Mouse (Mus musculus) mature B cell (primary cell): ENCODE results near the gene Prr36.
"Not testable (repeated sequence)": the region's sequence is repeated elsewhere in the genome, so short reads cannot be mapped to it uniquely, and the experiment has no call there.

ENCODE experiments used
- in situ Hi-C: fragments of 300-500 bp; cut with MboI; formaldehyde crosslinking; loops from 2 replicates; pipeline ENCODE4 v1.14.3; 2019

Gene Prr36

GRCm38 (mm10) chr8:4216791-4217621 is at the start of gene Prr36:
Gene Prr36 (minus strand): TSS chr8:4217459.
- in situ Hi-C loops, result no loop called here

GRCm38 (mm10) chr8:4265160-4265914 is 48.1 kb upstream of the Prr36 start:
- in situ Hi-C loops, result no loop called here

GRCm38 (mm10) chr8:4263105-4263791 is 46.0 kb upstream of the Prr36 start:
- in situ Hi-C loops, result no loop called here

GRCm38 (mm10) chr8:4259805-4260170 is 42.5 kb upstream of the Prr36 start:
- in situ Hi-C loops, result no loop called here

GRCm38 (mm10) chr8:4259125-4259804 is 42.0 kb upstream of the Prr36 start, which contains the start of gene Ctxn1:
Gene Ctxn1 (minus strand): TSS chr8:4259274.
- in situ Hi-C loops, result no loop called here

GRCm38 (mm10) chr8:4258678-4259077 is 41.4 kb upstream of the Prr36 start:
- in situ Hi-C loops, result no loop called here

- in situ Hi-C loops, result no loop called here
These were observed 41.0 kb upstream of the Prr36 start for GRCm38 (mm10) chr8:4258233-4258632.

DNA sequence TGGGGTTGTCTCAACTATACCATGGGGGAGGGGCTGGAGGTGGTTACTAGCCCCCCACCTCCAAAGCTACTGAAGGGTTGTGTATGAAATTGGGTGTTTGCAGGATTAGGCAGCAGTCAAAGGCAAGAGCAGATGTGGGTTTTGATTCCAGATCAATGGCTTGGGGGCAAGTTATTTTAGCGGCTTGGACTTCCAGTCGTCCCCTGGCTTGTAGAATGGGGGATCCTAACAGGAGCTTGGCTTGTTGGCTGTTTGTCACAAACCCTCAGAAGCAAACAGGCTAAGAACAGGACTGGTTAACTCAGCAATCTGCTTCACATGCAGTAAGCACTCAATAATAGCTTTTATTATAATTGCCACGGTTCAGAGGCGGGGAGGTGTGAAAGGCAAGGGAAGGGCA is 40.1 kb upstream of the Prr36 start:
- in situ Hi-C loops, result no loop called here

- in situ Hi-C loops, result no loop called here
These were observed 39.7 kb upstream of the Prr36 start for GRCm38 (mm10) chr8:4256911-4257310.

GRCm38 (mm10) chr8:4255471-4255870 is 38.2 kb upstream of the Prr36 start:
- in situ Hi-C loops, result not testable (repeated sequence)

DNA sequence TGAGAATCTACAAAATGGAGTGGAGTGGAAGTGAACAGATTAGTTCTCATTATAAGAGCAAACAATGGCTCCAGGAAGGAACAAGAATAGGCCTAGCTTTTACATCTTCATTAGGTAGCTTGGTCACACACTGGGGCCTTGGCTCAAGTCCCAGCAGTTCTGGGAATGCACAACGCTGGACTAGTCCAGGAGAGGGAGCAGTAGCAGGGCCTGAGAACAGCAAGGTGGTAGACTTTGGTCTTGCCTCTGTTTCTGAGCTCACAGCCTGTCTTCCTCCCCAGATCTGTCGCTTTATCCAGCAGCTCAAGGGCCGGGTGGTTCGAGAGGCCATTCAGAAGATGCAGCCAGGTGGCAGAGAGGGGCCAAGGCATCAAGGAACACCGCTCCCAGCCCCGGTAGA is 36.7 kb upstream of the Prr36 start:
- in situ Hi-C loops, result no loop called here

GRCm38 (mm10) chr8:4252934-4253841 is 35.9 kb upstream of the Prr36 start, which contains the start of gene Snapc2:
Gene Snapc2 (plus strand): TSS chr8:4253080.
- in situ Hi-C loops, result no loop called here

DNA sequence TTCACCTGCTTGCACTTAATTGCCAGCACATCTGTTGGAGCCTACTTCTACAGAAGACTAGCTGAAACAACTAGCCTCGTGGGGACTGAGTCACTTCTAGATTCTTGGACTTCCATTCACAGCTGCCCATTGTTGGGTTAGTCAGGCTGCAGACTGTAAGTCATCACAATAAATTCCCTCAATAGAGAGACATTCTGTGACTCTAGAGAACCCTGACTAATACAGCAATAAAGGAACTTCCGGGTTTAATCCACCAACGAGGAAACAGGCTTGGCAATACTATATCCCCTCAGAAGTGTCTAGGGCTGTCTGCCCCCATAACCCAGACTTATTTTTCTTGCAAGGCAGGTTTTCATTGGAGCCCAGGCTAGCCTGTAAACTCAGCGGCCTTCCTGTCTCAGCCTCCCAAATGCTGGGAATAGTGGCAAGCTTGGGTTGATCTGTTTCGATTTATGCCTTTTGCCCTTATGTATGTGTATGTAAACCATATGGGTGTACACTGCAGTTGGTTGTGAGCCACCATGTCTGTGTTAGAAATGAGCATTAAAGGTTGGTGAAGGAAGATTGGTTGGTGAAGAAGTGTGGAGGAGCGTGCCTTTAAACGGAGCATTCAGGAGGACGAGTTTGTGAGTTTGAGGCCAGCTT is 35.0 kb upstream of the Prr36 start:
- in situ Hi-C loops, result no loop called here

DNA sequence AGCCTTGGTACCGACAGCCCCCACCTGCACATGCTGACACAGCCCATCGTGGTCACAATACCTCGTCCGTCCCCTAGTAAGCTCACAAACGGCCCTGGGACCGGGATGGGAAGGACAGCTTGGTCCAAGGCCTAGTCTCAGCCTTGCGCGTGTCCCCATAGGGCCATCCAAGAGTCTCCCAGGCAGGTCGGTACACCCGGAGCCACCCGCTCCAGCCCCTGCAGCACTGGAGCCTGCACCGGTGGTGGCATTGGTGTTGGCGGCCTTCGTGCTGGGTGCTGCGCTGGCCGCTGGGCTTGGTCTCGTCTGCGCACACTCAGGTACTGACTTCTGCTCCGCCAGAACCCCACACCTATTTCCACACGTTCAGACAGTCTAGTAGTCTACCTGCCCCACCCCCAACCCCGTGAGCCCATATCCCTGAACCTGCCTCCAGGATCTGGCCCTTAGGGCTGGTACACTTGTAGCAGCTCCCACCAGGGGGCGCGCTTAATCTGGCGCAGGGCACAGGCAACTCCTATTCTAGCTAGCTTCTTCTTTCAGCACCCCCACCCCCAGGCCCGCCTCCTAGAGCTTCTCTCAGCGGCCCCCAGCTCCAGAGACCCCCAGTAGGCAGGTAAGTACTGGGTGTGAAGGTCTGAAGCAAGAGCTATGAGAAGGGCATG is 33.2 kb upstream of the Prr36 start:
- in situ Hi-C loops, result no loop called here

- in situ Hi-C loops, result no loop called here
These were observed 32.0 kb upstream of the Prr36 start for GRCm38 (mm10) chr8:4249213-4249612.

- in situ Hi-C loops, result no loop called here
These were observed 30.8 kb upstream of the Prr36 start, which contains the start of gene Tgfbr3l for GRCm38 (mm10) chr8:4247951-4248540. Gene Tgfbr3l (plus strand): TSS chr8:4248214.

- in situ Hi-C loops, result no loop called here
These were observed 30.0 kb upstream of the Prr36 start for GRCm38 (mm10) chr8:4247241-4247640.

DNA sequence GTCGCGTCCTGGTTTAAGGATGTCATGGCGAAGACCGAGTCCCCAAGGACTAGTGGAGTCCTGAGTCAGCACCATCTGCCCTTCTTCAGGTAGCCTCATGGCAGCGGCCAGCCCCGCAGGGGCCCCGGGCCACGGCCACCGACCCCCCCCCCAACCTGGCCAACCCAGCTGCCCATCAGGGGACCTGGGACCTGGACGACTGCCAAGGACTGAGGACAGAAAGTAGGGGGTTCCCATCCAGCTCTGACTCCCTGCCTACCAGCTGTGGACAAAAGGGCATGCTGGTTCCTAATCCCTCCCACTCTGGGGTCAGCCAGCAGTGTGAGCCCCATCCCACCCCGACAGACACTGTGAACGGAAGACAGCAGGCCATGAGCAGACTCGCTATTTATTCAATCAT is 28.5 kb upstream of the Prr36 start:
- in situ Hi-C loops, result no loop called here

DNA sequence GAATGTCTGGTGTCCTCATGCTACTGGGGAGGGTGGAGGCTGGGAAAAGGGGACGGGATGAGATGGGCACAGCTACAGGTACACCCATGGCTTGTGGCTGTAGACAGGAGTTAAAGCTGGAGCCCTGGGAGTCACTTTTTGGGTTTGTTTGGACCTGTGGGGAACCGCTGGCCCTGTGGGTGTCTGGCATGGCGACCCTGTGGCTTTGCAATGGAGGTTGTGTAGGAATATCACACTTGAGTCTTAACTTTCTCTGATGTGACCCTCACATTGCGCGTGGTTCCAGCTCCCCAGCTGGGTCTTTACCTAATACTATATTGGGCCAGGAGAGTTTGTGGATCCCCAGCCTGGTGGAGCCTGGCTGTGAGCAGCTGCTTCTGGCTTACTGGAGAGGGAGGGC is 27.8 kb upstream of the Prr36 start:
- in situ Hi-C loops, result no loop called here
